In genomic region chr3:95029953-95030352, GRCm38 (mm10) we compare ENCODE assay signal across 19 mouse cellular contexts. TPM values are rescaled to one million over a fixed set of nuclear protein-coding genes. Genes with fewer than 3 reads are reported as not detected.
DNase-seq lines count a peak whose midpoint lies in the region; ATAC-seq and TF ChIP-seq lines count a peak whose summit lies in the region.
"Had no signal": no experiment of that assay in that cellular context is flagged by ENCODE, and none has a peak within 500 bp of the region (broad histone marks: within the 10 kb centered on the region; RNA-seq: fewer than 3 reads in every experiment).

No protein-coding gene starts in this region.

- peaks cover 50% of the 10 kb centered on the region for H3K36me3 ChIP-seq in forebrain, postnatal 0 days (ENCODE audit: insufficient read depth)
- H3K36me3 ChIP-seq in forebrain, embryonic 11.5 days (ENCODE audit: control insufficient read depth, insufficient read depth, low read length): peaks cover 10% of the 10 kb centered on the region; the same call in 1 of the 2 replicates
- H3K36me3 ChIP-seq in liver, postnatal 0 days (replicated peaks; ENCODE audit: insufficient read depth, low read length): peaks cover 45% of the 10 kb centered on the region
- H3K36me3 ChIP-seq in liver, embryonic 11.5 days (ENCODE audit: control insufficient read depth, insufficient read depth, low read length): peaks cover 31% of the 10 kb centered on the region
- peaks cover 8 to 27% of the 10 kb centered on the region in 2 experiments for H3K36me3 ChIP-seq in MEL (ENCODE audit: control insufficient read depth in 1 of 2, insufficient read depth in 2 of 2, low read length in 2 of 2)
- peaks cover 34% of the 10 kb centered on the region for H3K36me3 ChIP-seq in small intestine, adult 2 months (ENCODE audit: control insufficient read depth, insufficient read depth, low read length)

- no peaks in the 10 kb centered on the region for H3K9me3 ChIP-seq in forebrain, postnatal 0 days (ENCODE audit: low read length)
- no peaks in the 10 kb centered on the region for H3K9me3 ChIP-seq in forebrain, embryonic 11.5 days (ENCODE audit: control insufficient read depth, low read length)
- H3K9me3 ChIP-seq in liver, postnatal 0 days (ENCODE audit: low read length): no peaks in the 10 kb centered on the region
- no peaks in the 10 kb centered on the region for H3K9me3 ChIP-seq in liver, embryonic 11.5 days (ENCODE audit: control insufficient read depth, low read length)
- no peaks in the 10 kb centered on the region for H3K9me3 ChIP-seq in MEL (replicated peaks; ENCODE audit: insufficient read depth, low read length)
- H3K9me3 ChIP-seq: forebrain, embryonic 15.5 days; heart, embryonic 10.5 days; limb, embryonic 10.5 days; liver, embryonic 15.5 days had no signal

- TF ChIP-seq RAD21 in MEL (IDR thresholded peaks at IDR 0.05; ENCODE audit: low read depth, low read length): peak; percentile 11

- no peak for DNase-seq in forebrain, postnatal 0 days
- DNase-seq in forebrain, embryonic 11.5 days (ENCODE audit: low spot score): no peak
- DNase-seq in liver, postnatal 0 days: no peak
- no peak for DNase-seq in liver, embryonic 11.5 days (ENCODE audit: low spot score)
- DNase-seq in MEL (ENCODE audit: low read depth, low spot score): peak; percentile 44
- no peak for DNase-seq in T-cell, adult 2 months (ENCODE audit: low spot score)
- DNase-seq in heart, postnatal 36 days: no peak
- DNase-seq: adrenal gland, postnatal 25 days; gastrocnemius, postnatal 10 days; heart, postnatal 4 days; kidney, postnatal 14 days; midbrain, embryonic 14.5 days had no signal

- no peak for TF ChIP-seq POLR2A in MEL (IDR thresholded peaks at IDR 0.05; ENCODE audit: control insufficient read depth in 1 of 2, insufficient read depth in 1 of 2, low read depth in 1 of 2, low read length in 2 of 2, poor library complexity in 1 of 2)
- TF ChIP-seq POLR2A in small intestine, adult 2 months (IDR thresholded peaks at IDR 0.05; ENCODE audit: low read depth, low read length): no peak

- TF ChIP-seq EP300 in liver, postnatal 0 days (IDR thresholded peaks at IDR 0.05; ENCODE audit: low read depth): no peak
- no peak for TF ChIP-seq EP300 in MEL (IDR thresholded peaks at IDR 0.05; ENCODE audit: low read depth in 1 of 2, low read length in 2 of 2)

- H3K79me2 ChIP-seq in MEL (ENCODE audit: control insufficient read depth, insufficient read depth, low read length, poor library complexity): no peaks in the 10 kb centered on the region

- no peak overlapping the region for H3K4me2 ChIP-seq in forebrain, postnatal 0 days (ENCODE audit: low read depth)
- H3K4me2 ChIP-seq in forebrain, embryonic 11.5 days (ENCODE audit: low read depth, low read length, severe bottlenecking): no peak overlapping the region
- no peak overlapping the region for H3K4me2 ChIP-seq in liver, postnatal 0 days (ENCODE audit: low read depth, low read length)
- no peak overlapping the region for H3K4me2 ChIP-seq in liver, embryonic 11.5 days
- H3K4me2 ChIP-seq: forebrain, embryonic 15.5 days; liver, embryonic 15.5 days had no signal

- no peak overlapping the region for H3K9ac ChIP-seq in forebrain, postnatal 0 days
- no peak overlapping the region for H3K9ac ChIP-seq in forebrain, embryonic 11.5 days (ENCODE audit: low read length)
- no peak overlapping the region for H3K9ac ChIP-seq in liver, postnatal 0 days (replicated peaks)
- H3K9ac ChIP-seq in liver, embryonic 11.5 days (ENCODE audit: low read depth, low read length): no peak overlapping the region
- H3K9ac ChIP-seq in MEL (ENCODE audit: control insufficient read depth, low read depth, low read length, poor library complexity, severe bottlenecking): no peak overlapping the region
- H3K9ac ChIP-seq: forebrain, embryonic 15.5 days; liver, embryonic 15.5 days had no signal

- no peaks in the 10 kb centered on the region for H3K27me3 ChIP-seq in forebrain, postnatal 0 days (ENCODE audit: insufficient read depth, low read length)
- H3K27me3 ChIP-seq in forebrain, embryonic 11.5 days (ENCODE audit: control insufficient read depth, insufficient read depth, low read length): no peaks in the 10 kb centered on the region
- no peaks in the 10 kb centered on the region for H3K27me3 ChIP-seq in liver, postnatal 0 days (ENCODE audit: insufficient read depth, low read length)
- no peaks in the 10 kb centered on the region for H3K27me3 ChIP-seq in liver, embryonic 11.5 days (replicated peaks; ENCODE audit: control insufficient read depth, insufficient read depth, low read length)
- H3K27me3 ChIP-seq in MEL (ENCODE audit: control insufficient read depth in 1 of 2, insufficient read depth in 2 of 2, low read length in 2 of 2): no peaks in the 10 kb centered on the region
- H3K27me3 ChIP-seq in small intestine, adult 2 months (ENCODE audit: control insufficient read depth, insufficient read depth, low read length): no peaks in the 10 kb centered on the region
- H3K27me3 ChIP-seq: forebrain, embryonic 15.5 days; liver, embryonic 15.5 days had no signal

- ATAC-seq in forebrain, postnatal 0 days: no peak
- no peak for ATAC-seq in forebrain, embryonic 11.5 days (replicated peaks; ENCODE audit: low FRiP score)
- no peak for ATAC-seq in liver, postnatal 0 days
- ATAC-seq in liver, embryonic 11.5 days (replicated peaks; ENCODE audit: low FRiP score): no peak
- ATAC-seq: forebrain, embryonic 15.5 days; inflammation-experienced regulatory T-cells, adult 6 months had no signal

- WGBS in forebrain, postnatal 0 days: 79% methylated on average over 3 of the region's 3 CpGs
- 74% methylated on average over 3 of the region's 3 CpGs for WGBS in forebrain, embryonic 11.5 days
- 65% methylated on average over 3 of the region's 3 CpGs for WGBS in liver, postnatal 0 days (ENCODE audit: insufficient replicate concordance)
- 68% methylated on average over 3 of the region's 3 CpGs for WGBS in liver, embryonic 11.5 days
- WGBS in small intestine, adult 2 months: 32% methylated on average over 3 of the region's 3 CpGs

- H3K27ac ChIP-seq in forebrain, postnatal 0 days (ENCODE audit: low read depth, low read length): no peak overlapping the region
- H3K27ac ChIP-seq in forebrain, embryonic 11.5 days (ENCODE audit: low read depth, low read length): no peak overlapping the region
- no peak overlapping the region for H3K27ac ChIP-seq in liver, postnatal 0 days (ENCODE audit: low read depth)
- H3K27ac ChIP-seq in liver, embryonic 11.5 days (ENCODE audit: low read depth, low read length): no peak overlapping the region
- no peak overlapping the region for H3K27ac ChIP-seq in MEL (ENCODE audit: control insufficient read depth, low read depth, low read length)
- no peak overlapping the region for H3K27ac ChIP-seq in small intestine, adult 2 months (ENCODE audit: insufficient read depth, low read depth, low read length)
- H3K27ac ChIP-seq: forebrain, embryonic 15.5 days; heart, embryonic 10.5 days; limb, embryonic 10.5 days; liver, embryonic 15.5 days; macrophage had no signal

- H3K4me3 ChIP-seq in forebrain, postnatal 0 days (ENCODE audit: low read depth, low read length): no peak overlapping the region
- H3K4me3 ChIP-seq in forebrain, embryonic 11.5 days (ENCODE audit: low read depth, low read length): no peak overlapping the region
- H3K4me3 ChIP-seq in liver, postnatal 0 days (ENCODE audit: low read depth, low read length): no peak overlapping the region
- H3K4me3 ChIP-seq in liver, embryonic 11.5 days (ENCODE audit: low read depth, low read length): no peak overlapping the region
- H3K4me3 ChIP-seq in MEL (ENCODE audit: control insufficient read depth in 1 of 2, insufficient read depth in 1 of 2, low read depth in 2 of 2, low read length in 2 of 2): no peak overlapping the region
- H3K4me3 ChIP-seq in small intestine, adult 2 months (ENCODE audit: low read depth, low read length): no peak overlapping the region
- H3K4me3 ChIP-seq: forebrain, embryonic 15.5 days; heart, embryonic 10.5 days; limb, embryonic 10.5 days; liver, embryonic 15.5 days had no signal

- intact Hi-C loops in heart, postnatal 36 days (cut with DNase I): no loop called here

- TF ChIP-seq CTCF in forebrain, postnatal 0 days (IDR thresholded peaks at IDR 0.05; ENCODE audit: low read depth): peak; percentile 33; the same call in 1 of the 2 replicates
- TF ChIP-seq CTCF in liver, postnatal 0 days (IDR thresholded peaks at IDR 0.05; ENCODE audit: low read depth): peak; percentile 44
- TF ChIP-seq CTCF in MEL (IDR thresholded peaks at IDR 0.05 in 2 of 3, conservative IDR thresholded peaks at IDR 0.05 in 1 of 3; ENCODE audit: control insufficient read depth in 1 of 3, insufficient read depth in 1 of 3, low read depth in 2 of 3, low read length in 3 of 3, poor library complexity in 1 of 3, severe bottlenecking in 1 of 3): peak; percentile 3 to 53 (median 49); a peak in 4 of 6 replicates
- TF ChIP-seq CTCF in small intestine, adult 2 months (IDR thresholded peaks at IDR 0.05; ENCODE audit: extremely low read depth, insufficient read length, insufficient replicate concordance, low read depth, low read length): 0 out of 2 replicates have a peak, but pooled peaks have one; percentile 14

- no peaks in the 10 kb centered on the region for H3K4me1 ChIP-seq in forebrain, postnatal 0 days (ENCODE audit: insufficient read depth)
- H3K4me1 ChIP-seq in forebrain, embryonic 11.5 days (replicated peaks; ENCODE audit: control insufficient read depth, insufficient read depth, low read length): no peaks in the 10 kb centered on the region
- peaks cover 5% of the 10 kb centered on the region for H3K4me1 ChIP-seq in liver, postnatal 0 days (ENCODE audit: insufficient read depth)
- H3K4me1 ChIP-seq in liver, embryonic 11.5 days (replicated peaks; ENCODE audit: control insufficient read depth, insufficient read depth, low read length): peaks cover 20% of the 10 kb centered on the region
- peaks cover 6 to 8% of the 10 kb centered on the region in 2 experiments for H3K4me1 ChIP-seq in MEL (ENCODE audit: control insufficient read depth in 1 of 2, insufficient read depth in 2 of 2, low read length in 2 of 2)
- H3K4me1 ChIP-seq in small intestine, adult 2 months (ENCODE audit: control insufficient read depth, insufficient read depth, insufficient read length, low read length): peaks cover 19% of the 10 kb centered on the region; the same call in 1 of the 2 replicates
- H3K4me1 ChIP-seq: forebrain, embryonic 15.5 days had no signal

RNA-seq across cellular contexts. Expression of gene Psmd4, which starts 12.5 kb away (rescaled TPM):
- total RNA-seq in forebrain, postnatal 0 days (2014; rRNA removed): 203 and 255 TPM in 2 replicates
- 278 and 279 TPM in 2 replicates for polyA plus RNA-seq in forebrain, postnatal 0 days (2015; fragmentation: Nextera tagmentation; extraction: Ambion mirVana)
- 312 and 325 TPM in 2 replicates for polyA plus RNA-seq in forebrain, embryonic 11.5 days (2014; fragmentation: Nextera tagmentation; extraction: Ambion mirVana)
- polyA plus RNA-seq in liver, postnatal 0 days (2015; fragmentation: Nextera tagmentation; extraction: Ambion mirVana): 142 and 143 TPM in 2 replicates
- polyA plus RNA-seq in liver, embryonic 11.5 days (2014; fragmentation: Nextera tagmentation; extraction: Ambion mirVana): 290 and 304 TPM in 2 replicates
- total RNA-seq in MEL (2012; rRNA removed): 631 and 709 TPM in 2 replicates
- 100 to 1,000 TPM in 1 of 2 experiments, not detected in 1; 816 TPM for polyA plus RNA-seq in MEL (2012; ENCODE audit: insufficient read depth in 1 of 2, insufficient read length in 2 of 2, low read depth in 1 of 2, low replicate concordance in 2 of 2, missing spikeins in 1 of 2)
- 81.7 and 131 TPM in 2 replicates for polyA plus RNA-seq in small intestine, adult 2 months (2012; rRNA removed)
- 100 to 1,000 TPM; 136 to 151 TPM for total RNA-seq in heart, postnatal 36 days (2021)

RNA-seq across cellular contexts. Expression of gene Zfp687, which starts 14.7 kb away (rescaled TPM):
- 20.3 and 23.1 TPM in 2 replicates for total RNA-seq in forebrain, postnatal 0 days (2014; rRNA removed)
- 9.8 and 13.1 TPM in 2 replicates for polyA plus RNA-seq in forebrain, postnatal 0 days (2015; fragmentation: Nextera tagmentation; extraction: Ambion mirVana)
- polyA plus RNA-seq in forebrain, embryonic 11.5 days (2014; fragmentation: Nextera tagmentation; extraction: Ambion mirVana): 43.1 and 44.2 TPM in 2 replicates
- 3.7 and 5.3 TPM in 2 replicates for polyA plus RNA-seq in liver, postnatal 0 days (2015; fragmentation: Nextera tagmentation; extraction: Ambion mirVana)
- polyA plus RNA-seq in liver, embryonic 11.5 days (2014; fragmentation: Nextera tagmentation; extraction: Ambion mirVana): 20.2 and 23.7 TPM in 2 replicates
- 14.5 and 16.2 TPM in 2 replicates for total RNA-seq in MEL (2012; rRNA removed)
- polyA plus RNA-seq in MEL (2012; ENCODE audit: insufficient read depth in 1 of 2, insufficient read length in 2 of 2, low read depth in 1 of 2, low replicate concordance in 2 of 2, missing spikeins in 1 of 2): 10 to 100 TPM in 1 of 2 experiments, not detected in 1; 36.6 TPM
- 9.1 and 17.1 TPM in 2 replicates for polyA plus RNA-seq in small intestine, adult 2 months (2012; rRNA removed)
- 10 to 100 TPM; 11.4 to 15.8 TPM for total RNA-seq in heart, postnatal 36 days (2021)

RNA-seq across cellular contexts. Expression of gene Pi4kb, which starts 55.4 kb away (rescaled TPM):
- total RNA-seq in forebrain, postnatal 0 days (2014; rRNA removed): 69.9 and 79.8 TPM in 2 replicates
- polyA plus RNA-seq in forebrain, postnatal 0 days (2015; fragmentation: Nextera tagmentation; extraction: Ambion mirVana): 24.6 and 25.5 TPM in 2 replicates
- polyA plus RNA-seq in forebrain, embryonic 11.5 days (2014; fragmentation: Nextera tagmentation; extraction: Ambion mirVana): 23.1 and 23.9 TPM in 2 replicates
- polyA plus RNA-seq in liver, postnatal 0 days (2015; fragmentation: Nextera tagmentation; extraction: Ambion mirVana): 5.4 and 6.5 TPM in 2 replicates
- 17.0 and 20.5 TPM in 2 replicates for polyA plus RNA-seq in liver, embryonic 11.5 days (2014; fragmentation: Nextera tagmentation; extraction: Ambion mirVana)
- total RNA-seq in MEL (2012; rRNA removed): 45.0 and 45.1 TPM in 2 replicates
- polyA plus RNA-seq in MEL (2012; ENCODE audit: insufficient read depth in 1 of 2, insufficient read length in 2 of 2, low read depth in 1 of 2, low replicate concordance in 2 of 2, missing spikeins in 1 of 2): 10 to 100 TPM in 1 of 2 experiments, not detected in 1; 56.7 TPM
- polyA plus RNA-seq in small intestine, adult 2 months (2012; rRNA removed): 14.2 and 20.9 TPM in 2 replicates
- 10 to 100 TPM; 24.6 to 30.3 TPM for total RNA-seq in heart, postnatal 36 days (2021)
